Mouse (Mus musculus) thymus, adult 2 months (tissue): ENCODE data around the gene Map2. TPM values are rescaled to one million over a fixed set of nuclear protein-coding genes. Genes with fewer than 3 reads are reported as not detected.

Experiments
- DNase-seq: peaks from one replicate; pipeline ENCODE4 v3.0.0; 2021
- H3K27ac ChIP-seq: fragments of 200-500 bp; 2 replicates; pipeline ENCODE4 v1.5.1; 2012; ENCODE audit warnings: low read length, control low read depth; ENCODE audit not compliant: control insufficient read depth, insufficient read depth
- H3K27me3 ChIP-seq: fragments of 200-500 bp; 2 replicates; pipeline ENCODE4 v1.6.1; 2012; ENCODE audit warnings: mild to moderate bottlenecking, low read length, moderate library complexity, mixed read lengths; ENCODE audit not compliant: control insufficient read depth, insufficient read depth
- H3K36me3 ChIP-seq: fragments of 200-500 bp; 2 replicates; pipeline ENCODE4 v1.6.1; 2012; ENCODE audit warnings: mild to moderate bottlenecking, low read length, moderate library complexity; ENCODE audit not compliant: control insufficient read depth, insufficient read depth
- H3K4me1 ChIP-seq: fragments of 200-500 bp; replicated peaks from 2 replicates; pipeline ENCODE4 v1.6.1; 2012; ENCODE audit warnings: low read length; ENCODE audit not compliant: control insufficient read depth, insufficient read depth
- H3K4me3 ChIP-seq: fragments of 200-500 bp; 2 replicates; pipeline ENCODE4 v1.5.1; 2012; ENCODE audit warnings: mild to moderate bottlenecking, low read length, control low read depth, moderate library complexity; ENCODE audit not compliant: control insufficient read depth, insufficient read depth
- CTCF ChIP-seq: fragments of 200-500 bp; IDR thresholded peaks from 2 replicates; pipeline ENCODE4 v1.5.1; 2012; ENCODE audit warnings: mild to moderate bottlenecking, control low read depth, low read length, moderate library complexity, borderline replicate concordance; ENCODE audit not compliant: control insufficient read depth, poor library complexity, insufficient read depth; ENCODE audit errors: extremely low read depth
- POLR2A ChIP-seq: fragments of 200-500 bp; IDR thresholded peaks from 2 replicates; pipeline ENCODE4 v1.6.1; 2012; ENCODE audit warnings: mild to moderate bottlenecking, low read length, control low read depth, moderate library complexity; ENCODE audit not compliant: control insufficient read depth, poor library complexity, insufficient read depth; ENCODE audit errors: extremely low read depth
- WGBS: fragments of 180-500 bp; shearing (Covaris S2); methylation state at CpG from one replicate; pipeline ENCODE4 v1.1.7; 2018; 5-methylcytosine and 5-hydroxymethylcytosine counted together
- polyA plus RNA-seq: library from polyadenylated mRNA; depleted of rRNA; stranded (reverse); fragments of >200 nt; gene quantifications from 2 replicates; pipeline ENCODE4 v1.2.3, GENCODE M21; 2012

The Map2 gene
- polyA plus RNA-seq, 1 experiment = 4.6 TPM

DNA sequence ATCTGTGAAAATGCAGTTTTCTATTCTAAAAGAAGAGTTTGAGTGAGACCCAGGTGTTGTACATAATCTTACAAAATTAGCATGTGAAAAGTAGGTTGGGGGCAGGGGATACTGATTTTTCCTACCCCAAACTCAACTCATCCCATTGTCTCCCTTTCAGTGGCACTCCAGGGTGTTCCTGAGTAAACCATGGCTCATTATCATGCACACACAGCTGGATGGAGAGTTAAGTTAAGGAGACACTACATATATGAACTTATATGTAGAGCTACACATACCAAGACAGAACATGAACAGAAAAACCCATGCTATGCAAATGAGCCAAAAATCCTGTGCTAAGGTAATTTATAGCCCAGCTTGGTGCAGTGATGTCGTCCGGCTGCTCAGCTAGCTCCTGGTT is 267.8 kb downstream of the Map2 start:
- Histone ChIP-seq H3K27ac (no peak overlapping the region), H3K4me1 (no peaks in the 10 kb centered on the region), H3K36me3 (no peaks in the 10 kb centered on the region), H3K4me3 (no peak overlapping the region), H3K27me3 (no peaks in the 10 kb centered on the region)
- no peak for TF ChIP-seq CTCF
- TF ChIP-seq POLR2A = no peak
- no peak for DNase-seq
- WGBS = 99% methylated on average over 2 of the region's 2 CpGs

DNA sequence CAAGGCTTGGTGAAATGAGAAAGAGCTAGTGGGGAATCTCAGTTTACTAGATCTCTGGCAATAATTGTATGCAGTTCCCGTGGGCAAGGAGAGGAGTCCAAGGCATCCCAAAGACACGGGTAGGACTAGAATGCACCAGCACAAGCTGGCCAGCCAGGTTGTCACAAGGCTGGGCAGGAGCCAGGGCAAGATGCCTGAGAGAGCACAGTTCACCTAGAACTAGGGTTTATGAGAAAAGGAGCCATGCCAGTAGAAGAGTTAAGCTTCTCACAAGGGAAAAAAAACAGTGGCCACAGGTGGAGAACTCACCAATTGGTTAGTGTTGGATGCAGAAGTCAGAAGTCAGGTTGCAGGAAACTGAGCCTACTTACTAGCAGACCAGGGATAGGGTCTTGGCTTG is 274.4 kb downstream of the Map2 start:
- Histone ChIP-seq H3K27me3 (no peaks in the 10 kb centered on the region), H3K4me3 (no peak overlapping the region), H3K27ac (no peak overlapping the region), H3K36me3 (no peaks in the 10 kb centered on the region), H3K4me1 (no peaks in the 10 kb centered on the region)
- DNase-seq = no peak
- no peak for TF ChIP-seq CTCF
- TF ChIP-seq POLR2A = no peak
- WGBS = 72% methylated on average over 2 of the region's 2 CpGs

DNA sequence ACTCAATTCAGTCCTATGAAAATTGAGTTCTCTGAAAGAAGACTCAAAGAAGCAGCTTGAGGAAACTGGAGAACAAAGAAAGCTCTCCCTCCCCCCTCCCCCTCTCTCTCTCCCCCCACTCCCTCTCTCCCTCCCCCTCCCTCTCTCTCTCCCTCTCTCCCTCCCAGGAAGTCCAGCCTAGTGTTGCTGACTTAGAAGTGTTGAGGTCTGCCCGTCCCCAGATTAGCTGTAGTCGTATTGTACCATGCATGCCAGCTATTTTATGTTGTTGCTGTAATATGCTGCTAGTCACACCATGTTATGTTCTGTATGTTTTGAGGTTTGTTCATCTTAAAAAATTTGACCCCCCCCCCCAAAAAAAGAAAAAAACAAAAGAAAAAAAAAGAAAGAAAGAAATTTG is 281.5 kb downstream of the Map2 start:
- H3K27me3 ChIP-seq = no peaks in the 10 kb centered on the region
- no peaks in the 10 kb centered on the region for H3K36me3 ChIP-seq
- no peak overlapping the region for H3K27ac ChIP-seq
- 39% methylated on average over 2 of the region's 2 CpGs for WGBS
- TF ChIP-seq CTCF = no peak
- no peak overlapping the region for H3K4me3 ChIP-seq
- DNase-seq = no peak
- no peaks in the 10 kb centered on the region for H3K4me1 ChIP-seq

DNA sequence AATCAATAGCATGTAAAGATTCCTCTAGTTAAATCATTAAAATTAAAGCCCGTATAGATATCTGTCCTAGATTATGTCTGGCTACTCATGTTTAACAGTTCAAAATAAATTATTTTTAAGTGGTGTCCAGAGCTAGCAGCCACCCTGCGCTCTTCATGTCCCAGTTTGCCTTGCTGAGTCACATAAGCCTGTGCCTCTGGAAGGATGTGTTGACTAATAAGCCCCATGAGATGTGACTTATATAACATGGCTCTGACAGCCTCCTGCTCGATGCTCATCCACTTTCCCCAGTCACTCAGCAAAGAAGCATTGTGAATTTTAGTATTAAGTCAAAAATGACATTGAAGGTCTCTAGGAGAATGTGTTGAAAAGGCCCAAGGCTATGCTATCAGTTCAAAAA is 282.7 kb downstream of the Map2 start:
- Histone ChIP-seq H3K4me3 (no peak overlapping the region), H3K36me3 (no peaks in the 10 kb centered on the region), H3K4me1 (no peaks in the 10 kb centered on the region), H3K27me3 (no peaks in the 10 kb centered on the region), H3K27ac (no peak overlapping the region)
- no peak for DNase-seq
- TF ChIP-seq CTCF (no peak), POLR2A (no peak)
- WGBS = 84% methylated on average over 3 of the region's 3 CpGs

DNA sequence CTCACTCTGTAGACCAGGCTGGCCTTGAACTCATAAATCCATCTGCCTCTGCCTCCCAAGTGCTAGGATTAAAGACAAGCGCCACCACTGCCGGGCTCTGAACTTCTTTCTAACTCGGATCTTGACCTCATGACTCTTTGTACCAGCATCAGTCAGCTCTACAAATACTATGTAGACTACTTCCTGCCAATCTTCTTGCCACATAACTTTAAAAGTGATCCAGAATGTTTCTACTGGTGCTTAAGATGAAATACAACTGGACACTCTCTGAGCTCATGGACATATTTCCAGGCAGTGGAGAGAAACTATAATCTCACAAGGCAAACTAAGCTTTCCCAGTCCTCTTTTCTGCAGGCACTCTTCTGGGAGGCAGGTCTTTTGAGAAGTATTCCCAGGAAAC is 284.3 kb downstream of the Map2 start:
- H3K4me1 ChIP-seq = no peaks in the 10 kb centered on the region
- no peaks in the 10 kb centered on the region for H3K27me3 ChIP-seq
- TF ChIP-seq CTCF (no peak), POLR2A (no peak)
- DNase-seq = no peak
- no peak overlapping the region for H3K27ac ChIP-seq
- H3K4me3 ChIP-seq = no peak overlapping the region
- WGBS = 83% methylated on average over 3 of the region's 3 CpGs
- no peaks in the 10 kb centered on the region for H3K36me3 ChIP-seq

DNA sequence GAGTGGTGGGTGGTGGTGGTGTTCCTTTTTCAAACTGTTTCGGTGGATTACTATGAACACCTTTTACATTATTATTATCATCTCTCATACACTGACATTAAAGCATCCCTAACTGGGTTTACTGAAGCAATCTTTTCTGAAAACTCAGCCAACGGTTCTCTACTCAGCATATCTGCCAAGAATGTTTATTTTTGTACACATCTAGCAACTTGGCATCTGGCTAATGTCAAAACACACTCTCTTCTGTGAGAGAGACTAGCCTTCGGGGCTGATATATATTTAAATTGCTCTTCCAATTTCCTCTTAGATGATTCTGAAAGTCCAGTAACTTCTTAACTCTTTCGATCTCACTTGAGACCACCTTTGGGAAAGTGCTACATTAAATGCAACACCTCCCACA is 285.8 kb downstream of the Map2 start:
- Histone ChIP-seq H3K27ac (no peak overlapping the region), H3K4me1 (no peaks in the 10 kb centered on the region), H3K27me3 (no peaks in the 10 kb centered on the region), H3K4me3 (no peak overlapping the region), H3K36me3 (no peaks in the 10 kb centered on the region)
- no peak for DNase-seq
- 89% methylated on average over 4 of the region's 4 CpGs for whole genome bisulfite sequencing
- TF ChIP-seq CTCF (no peak), POLR2A (no peak)
